In genomic region chr3:80307632-80308031, GRCm38 (mm10) we compare ENCODE assay signal across 25 mouse cellular contexts.
DNase-seq lines count a peak whose midpoint lies in the region; ATAC-seq and TF ChIP-seq lines count a peak whose summit lies in the region.
"Had no signal": no experiment of that assay in that cellular context is flagged by ENCODE, and none has a peak within 500 bp of the region (broad histone marks: within the 10 kb centered on the region; RNA-seq: fewer than 3 reads in every experiment).

No protein-coding gene starts in this region.

- no peak for ATAC-seq in midbrain, embryonic 14.5 days (ENCODE audit: low FRiP score, low TSS enrichment)
- ATAC-seq in midbrain, embryonic 15.5 days (replicated peaks) = no peak
- ATAC-seq: activated CD4-positive, CD25-positive, alpha-beta regulatory T cell, adult 4 months; forebrain, embryonic 15.5 days had no signal

- TF ChIP-seq CTCF in layer of hippocampus, adult 2 months (conservative IDR thresholded peaks at IDR 0.05) = no peak

- no peak overlapping the region for H3K9ac ChIP-seq in midbrain, embryonic 14.5 days (replicated peaks; ENCODE audit: low read length)
- no peak overlapping the region for H3K9ac ChIP-seq in midbrain, embryonic 15.5 days
- H3K9ac ChIP-seq: embryonic facial prominence, embryonic 13.5 days; forebrain, embryonic 12.5 days; forebrain, embryonic 15.5 days; hindbrain, embryonic 12.5 days; hindbrain, embryonic 15.5 days had no signal

- H3K4me2 ChIP-seq in midbrain, embryonic 14.5 days (ENCODE audit: low read length) = no peak overlapping the region
- no peak overlapping the region for H3K4me2 ChIP-seq in midbrain, embryonic 15.5 days
- H3K4me2 ChIP-seq: embryonic facial prominence, embryonic 13.5 days; forebrain, embryonic 12.5 days; forebrain, embryonic 15.5 days; heart, embryonic 11.5 days; hindbrain, embryonic 12.5 days; hindbrain, embryonic 15.5 days had no signal

- no peak overlapping the region for H3K4me3 ChIP-seq in layer of hippocampus, adult 2 months
- H3K4me3 ChIP-seq in midbrain, embryonic 14.5 days (replicated peaks; ENCODE audit: low read depth, low read length) = no peak overlapping the region
- no peak overlapping the region for H3K4me3 ChIP-seq in midbrain, embryonic 15.5 days
- H3K4me3 ChIP-seq: embryonic facial prominence, embryonic 10.5 days; embryonic facial prominence, embryonic 13.5 days; erythroblast, embryonic 14.5 days; forebrain, embryonic 12.5 days; forebrain, embryonic 15.5 days; gastrocnemius, adult 2 months; hindbrain, embryonic 12.5 days; hindbrain, embryonic 15.5 days had no signal

- H3K9me3 ChIP-seq in midbrain, embryonic 14.5 days (ENCODE audit: control insufficient read depth, low read length) = no peaks in the 10 kb centered on the region
- H3K9me3 ChIP-seq in midbrain, embryonic 15.5 days = no peaks in the 10 kb centered on the region
- H3K9me3 ChIP-seq: embryonic facial prominence, embryonic 10.5 days; embryonic facial prominence, embryonic 13.5 days; forebrain, embryonic 12.5 days; forebrain, embryonic 15.5 days; hindbrain, embryonic 12.5 days; hindbrain, embryonic 15.5 days had no signal

- no peaks in the 10 kb centered on the region for H3K36me3 ChIP-seq in midbrain, embryonic 14.5 days (ENCODE audit: control insufficient read depth, insufficient read depth, low read length)
- H3K36me3 ChIP-seq in midbrain, embryonic 15.5 days (replicated peaks) = no peaks in the 10 kb centered on the region
- H3K36me3 ChIP-seq: embryonic facial prominence, embryonic 10.5 days; embryonic facial prominence, embryonic 13.5 days; forebrain, embryonic 12.5 days; forebrain, embryonic 15.5 days; hindbrain, embryonic 12.5 days; hindbrain, embryonic 15.5 days had no signal

- WGBS in midbrain, embryonic 14.5 days = 71% methylated on average over 4 of the region's 4 CpGs
- WGBS in midbrain, embryonic 15.5 days = 68% methylated on average over 4 of the region's 4 CpGs

- peak overlapping the region; percentile 81 for H3K27ac ChIP-seq in layer of hippocampus, adult 2 months
- H3K27ac ChIP-seq in midbrain, embryonic 14.5 days (replicated peaks; ENCODE audit: low read depth, low read length) = no peak overlapping the region
- H3K27ac ChIP-seq in midbrain, embryonic 15.5 days = no peak overlapping the region
- H3K27ac ChIP-seq: embryonic facial prominence, embryonic 10.5 days; embryonic facial prominence, embryonic 13.5 days; forebrain, embryonic 12.5 days; forebrain, embryonic 15.5 days; gastrocnemius, adult 2 months; hindbrain, embryonic 12.5 days; hindbrain, embryonic 15.5 days had no signal

- H3K27me3 ChIP-seq in midbrain, embryonic 14.5 days (ENCODE audit: control insufficient read depth, insufficient read depth, low read length) = no peaks in the 10 kb centered on the region
- H3K27me3 ChIP-seq in midbrain, embryonic 15.5 days (replicated peaks) = no peaks in the 10 kb centered on the region
- H3K27me3 ChIP-seq: embryonic facial prominence, embryonic 13.5 days; forebrain, embryonic 12.5 days; forebrain, embryonic 15.5 days; hindbrain, embryonic 12.5 days; hindbrain, embryonic 15.5 days had no signal

- no peaks in the 10 kb centered on the region for H3K4me1 ChIP-seq in midbrain, embryonic 14.5 days (ENCODE audit: control insufficient read depth, insufficient read depth, low read length)
- no peaks in the 10 kb centered on the region for H3K4me1 ChIP-seq in midbrain, embryonic 15.5 days
- H3K4me1 ChIP-seq: embryonic facial prominence, embryonic 10.5 days; embryonic facial prominence, embryonic 13.5 days; forebrain, embryonic 12.5 days; forebrain, embryonic 15.5 days; hindbrain, embryonic 12.5 days; hindbrain, embryonic 15.5 days had no signal

- DNase-seq in layer of hippocampus, adult 2 months (ENCODE audit: low spot score in 2 of 2) = peak in 1 of 2 experiments; percentile 19
- no peak for DNase-seq in layer of hippocampus, adult 11-12 months (ENCODE audit: low spot score)
- DNase-seq in midbrain, embryonic 14.5 days = peak; percentile 5
- peak; percentile 67 for DNase-seq in brain, adult 2 months (ENCODE audit: low read depth, low spot score)
- DNase-seq in adrenal gland, postnatal 36 days = no peak
- DNase-seq: adrenal gland, adult 8-10 months; adrenal gland, postnatal 25 days; cerebellum, adult 11 months; cerebellum, adult 2 months; cerebellum, adult 9-11 months; cerebellum, postnatal 25 days; embryo, embryonic 11 days; gastrocnemius, adult 2 months; gastrocnemius, postnatal 14 days; heart, adult 11 months had no signal

Comparison
In these comparisons a context has a peak if more than half of its experiments do, and no peak if none do; other contexts are left out.
1. DNase-seq: peak in midbrain, embryonic 14.5 days (single experiment) and brain, adult 2 months (single experiment); none in layer of hippocampus, adult 11-12 months (single experiment) and adrenal gland, postnatal 36 days (0 of 2).